Mouse (Mus musculus) spleen, embryonic (tissue): ENCODE measurements around the gene Gls.

Experiments
- CTCF ChIA-PET: fragments of 350-600 bp; sonication (Branson Sonifier 250); formaldehyde crosslinking; loops from one replicate; lab custom pipeline; 2022; lab: Charles Lee

Gene Gls

GRCm38 (mm10) chr1:52248899-52249556, 16.0 kb upstream of the Gls start:
- CTCF ChIA-PET: no interaction called here

- CTCF ChIA-PET: interaction anchor here (1.0 kb wide), 1 partner anchor 11 kb away, joined by 4 read pairs; no protein-coding TSS in a partner anchor
Observed at GRCm38 (mm10) chr1:52242270-52242669, 9.2 kb upstream of the Gls start.

GRCm38 (mm10) chr1:52232766-52233140, 279 bp downstream of the Gls start:
- CTCF ChIA-PET: no interaction called here

- CTCF ChIA-PET: no interaction called here
Observed at GRCm38 (mm10) chr1:52231939-52232765, 880 bp downstream of the Gls start.

GRCm38 (mm10) chr1:52230404-52230803, 2.6 kb downstream of the Gls start:
- CTCF ChIA-PET: no interaction called here

- CTCF ChIA-PET: no interaction called here
Observed at GRCm38 (mm10) chr1:52228178-52228577, 4.9 kb downstream of the Gls start.

GRCm38 (mm10) chr1:52226416-52226815, 6.6 kb downstream of the Gls start:
- CTCF ChIA-PET: interaction anchor here (0.7 kb wide), 1 partner anchor 25 kb away, joined by 15 read pairs; no protein-coding TSS in a partner anchor

- CTCF ChIA-PET: no interaction called here
Observed at GRCm38 (mm10) chr1:52216766-52217165, 16.3 kb downstream of the Gls start.

- CTCF ChIA-PET: no interaction called here
Observed at GRCm38 (mm10) chr1:52182992-52183391, 50.0 kb downstream of the Gls start.

GRCm38 (mm10) chr1:52181994-52182393, 51.0 kb downstream of the Gls start:
- CTCF ChIA-PET: no interaction called here

- CTCF ChIA-PET: interaction anchor here (0.6 to 0.8 kb wide), 2 partner anchors 32 to 67 kb away, joined by 3 read pairs; no protein-coding TSS in a partner anchor
Observed at GRCm38 (mm10) chr1:52179939-52180568, 53.0 kb downstream of the Gls start.

GRCm38 (mm10) chr1:52176999-52177398, 56.0 kb downstream of the Gls start:
- CTCF ChIA-PET: no interaction called here

- CTCF ChIA-PET: no interaction called here
Observed at GRCm38 (mm10) chr1:52175983-52176382, 57.0 kb downstream of the Gls start.

- CTCF ChIA-PET: no interaction called here
Observed at GRCm38 (mm10) chr1:52175321-52175720, 57.7 kb downstream of the Gls start.

GRCm38 (mm10) chr1:52171271-52171670, 61.8 kb downstream of the Gls start:
- CTCF ChIA-PET: no interaction called here

GRCm38 (mm10) chr1:52170747-52171146, 62.3 kb downstream of the Gls start:
- CTCF ChIA-PET: no interaction called here

- CTCF ChIA-PET: no interaction called here
Observed at GRCm38 (mm10) chr1:52170057-52170456, 63.0 kb downstream of the Gls start.

GRCm38 (mm10) chr1:52166652-52167220, 66.3 kb downstream of the Gls start:
- CTCF ChIA-PET: interaction anchor here (0.6 kb wide), 1 partner anchor 689 kb away, joined by 9 read pairs; no protein-coding TSS in a partner anchor

- CTCF ChIA-PET: no interaction called here
Observed at GRCm38 (mm10) chr1:52163707-52164457, 69.2 kb downstream of the Gls start.

- CTCF ChIA-PET: no interaction called here
Observed at GRCm38 (mm10) chr1:52161151-52161550, 71.9 kb downstream of the Gls start.
